Mouse (Mus musculus) liver, embryonic 14.5 days (tissue): Measurements from ENCODE around the gene Fcrl5.

Source experiments
- CTCF ChIP-seq: IDR thresholded peaks from 2 replicates; pipeline ENCODE4 v1.5.1; 2016; ENCODE audit warnings: antibody characterized with exemption, low read depth, control low read depth
- EP300 ChIP-seq: IDR thresholded peaks from 2 replicates; pipeline ENCODE4 v1.6.1; 2016; ENCODE audit warnings: antibody characterized with exemption, low read depth

DNA sequence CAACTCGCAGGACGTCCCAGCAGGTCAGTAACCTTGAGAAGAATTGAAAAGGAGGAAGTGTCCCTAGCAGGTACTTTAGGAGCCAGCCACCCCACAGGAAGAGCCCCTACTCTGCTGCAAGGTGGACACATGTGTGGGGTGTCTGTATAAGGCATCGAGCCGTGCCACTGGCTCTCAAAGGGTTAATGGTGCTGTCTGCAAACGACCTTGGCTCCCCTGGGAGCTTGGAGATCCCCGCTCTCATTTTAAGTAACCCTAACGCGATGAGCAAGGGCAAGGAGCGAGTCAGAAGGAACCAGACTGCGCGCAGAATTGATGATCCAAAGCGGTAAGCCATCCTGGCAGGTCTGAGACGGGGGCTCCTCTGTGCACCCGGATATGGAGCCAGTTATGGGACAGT is 114.3 kb downstream of the Fcrl5 start:
- TF ChIP-seq CTCF, result no peak
- no peak for TF ChIP-seq EP300
